Mouse (Mus musculus): ENCODE data around the gene Ccnd3. TPM values are rescaled to one million over a fixed set of nuclear protein-coding genes. Genes with fewer than 3 reads are reported as not detected.

Ccnd3 gene
- polyA plus RNA-seq, 1 experiment from 2014 or later = 76.5 TPM

Other genes starting within 250 kb of the Ccnd3 start
- 72.0 and 75.3 TPM in 2 replicates for gene Mrps10, start 136.2 kb upstream of the Ccnd3 start, polyA plus RNA-seq (2015; fragmentation: Nextera tagmentation; extraction: Ambion mirVana)
- 0.56 and 0.77 TPM in 2 replicates for gene Guca1b, start 119.7 kb upstream of the Ccnd3 start, polyA plus RNA-seq (2015; fragmentation: Nextera tagmentation; extraction: Ambion mirVana)
- 0.92 and 1.2 TPM in 2 replicates for gene Guca1a, start 104.5 kb upstream of the Ccnd3 start, polyA plus RNA-seq (2015; fragmentation: Nextera tagmentation; extraction: Ambion mirVana)
- gene AI661453, start 68.4 kb upstream of the Ccnd3 start, polyA plus RNA-seq (2015; fragmentation: Nextera tagmentation; extraction: Ambion mirVana) = 0.19 and 0.43 TPM in 2 replicates
- 0.63 and 0.78 TPM in 2 replicates for gene 1700001C19Rik, start 67.7 kb upstream of the Ccnd3 start, polyA plus RNA-seq (2015; fragmentation: Nextera tagmentation; extraction: Ambion mirVana)
- 19.5 and 21.5 TPM in 2 replicates for gene Taf8, start 2.8 kb upstream of the Ccnd3 start, polyA plus RNA-seq (2015; fragmentation: Nextera tagmentation; extraction: Ambion mirVana)
- gene Bysl, start 106.4 kb downstream of the Ccnd3 start, polyA plus RNA-seq (2015; fragmentation: Nextera tagmentation; extraction: Ambion mirVana) = 34.7 and 37.1 TPM in 2 replicates
- 36.9 and 39.8 TPM in 2 replicates for gene Med20, start 106.5 kb downstream of the Ccnd3 start, polyA plus RNA-seq (2015; fragmentation: Nextera tagmentation; extraction: Ambion mirVana)
- gene Gm20517, start 106.5 kb downstream of the Ccnd3 start, polyA plus RNA-seq (2015; fragmentation: Nextera tagmentation; extraction: Ambion mirVana) = 2.5 and 2.9 TPM in 2 replicates
- gene Usp49, start 125.6 kb downstream of the Ccnd3 start, polyA plus RNA-seq (2015; fragmentation: Nextera tagmentation; extraction: Ambion mirVana) = 6.1 and 6.8 TPM in 2 replicates
- 301 and 304 TPM in 2 replicates for gene Tomm6, start 183.3 kb downstream of the Ccnd3 start, polyA plus RNA-seq (2015; fragmentation: Nextera tagmentation; extraction: Ambion mirVana)
- 52.5 and 60.6 TPM in 2 replicates for gene Frs3, start 184.0 kb downstream of the Ccnd3 start, polyA plus RNA-seq (2015; fragmentation: Nextera tagmentation; extraction: Ambion mirVana)
- gene Gm21981, start 189.4 kb downstream of the Ccnd3 start, polyA plus RNA-seq (2015; fragmentation: Nextera tagmentation; extraction: Ambion mirVana) = 1.5 and 1.6 TPM in 2 replicates
- gene Prickle4, start 189.7 kb downstream of the Ccnd3 start, polyA plus RNA-seq (2015; fragmentation: Nextera tagmentation; extraction: Ambion mirVana) = 1.1 and 2.6 TPM in 2 replicates
- 0.17 TPM in 1 of 2 replicates, not detected in the other for gene Pgc, start 221.8 kb downstream of the Ccnd3 start, polyA plus RNA-seq (2015; fragmentation: Nextera tagmentation; extraction: Ambion mirVana)
- gene Tfeb, start 232.0 kb downstream of the Ccnd3 start, polyA plus RNA-seq (2015; fragmentation: Nextera tagmentation; extraction: Ambion mirVana) = 3.7 and 5.5 TPM in 2 replicates

Data from neural tube, embryonic 15.5 days (tissue).